Mouse (Mus musculus) spleen, adult 2 months (tissue): ENCODE results near the gene Ly6g6e. TPM values are rescaled to one million over a fixed set of nuclear protein-coding genes. Genes with fewer than 3 reads are reported as not detected.

Source experiments
- DNase-seq, 2 experiments: peaks; one replicate each; pipeline versions ENCODE4 v3.0.0 to v3.0.0-alpha.2; 2012 to 2021; ENCODE audit warnings: low spot score in 2 of 2, low read depth in 1 of 2
- H3K27ac ChIP-seq: fragments of 200-500 bp; 2 replicates; pipeline ENCODE4 v1.5.1; 2012; ENCODE audit warnings: low read length, inconsistent platforms; ENCODE audit not compliant: insufficient read depth
- H3K27me3 ChIP-seq: fragments of 200-500 bp; 2 replicates; pipeline ENCODE4 v1.6.1; 2012; ENCODE audit warnings: mild to moderate bottlenecking, moderate library complexity, low read length, inconsistent platforms; ENCODE audit not compliant: control insufficient read depth, insufficient read depth
- H3K36me3 ChIP-seq: fragments of 200-500 bp; 2 replicates; pipeline ENCODE4 v1.6.1; 2012; ENCODE audit warnings: mild to moderate bottlenecking, low read length, inconsistent platforms; ENCODE audit not compliant: control insufficient read depth, insufficient read depth
- H3K4me1 ChIP-seq: fragments of 200-500 bp; 2 replicates; pipeline ENCODE4 v1.6.1; 2011; ENCODE audit warnings: inconsistent platforms; ENCODE audit not compliant: control insufficient read depth, insufficient read depth, insufficient read length
- H3K4me3 ChIP-seq: fragments of 200-500 bp; 2 replicates; pipeline ENCODE4 v1.5.1; 2011; ENCODE audit warnings: mild to moderate bottlenecking, inconsistent platforms; ENCODE audit not compliant: insufficient read depth, insufficient read length; ENCODE audit errors: extremely low read depth
- CTCF ChIP-seq: fragments of 200-500 bp; IDR thresholded peaks from 2 replicates; pipeline ENCODE4 v1.5.1; 2011; ENCODE audit warnings: mild to moderate bottlenecking, inconsistent platforms; ENCODE audit not compliant: insufficient read depth, insufficient read length, insufficient replicate concordance; ENCODE audit errors: extremely low read depth
- POLR2A ChIP-seq: fragments of 200-500 bp; IDR thresholded peaks from 2 replicates; pipeline ENCODE4 v1.6.1; 2011; ENCODE audit warnings: low read depth, low read length, inconsistent platforms
- WGBS: fragments of 180-500 bp; shearing (Covaris S2); methylation state at CpG from one replicate; pipeline ENCODE4 v1.1.7; 2018; 5-methylcytosine and 5-hydroxymethylcytosine counted together
- polyA plus RNA-seq: library from polyadenylated mRNA; depleted of rRNA; stranded (reverse); fragments of >200 nt; gene quantifications from 2 replicates; pipeline ENCODE4 v1.2.3, GENCODE M21; 2012; rRNA removed

Ly6g6e gene
- polyA plus RNA-seq, 1 experiment = 0.39 TPM

DNA sequence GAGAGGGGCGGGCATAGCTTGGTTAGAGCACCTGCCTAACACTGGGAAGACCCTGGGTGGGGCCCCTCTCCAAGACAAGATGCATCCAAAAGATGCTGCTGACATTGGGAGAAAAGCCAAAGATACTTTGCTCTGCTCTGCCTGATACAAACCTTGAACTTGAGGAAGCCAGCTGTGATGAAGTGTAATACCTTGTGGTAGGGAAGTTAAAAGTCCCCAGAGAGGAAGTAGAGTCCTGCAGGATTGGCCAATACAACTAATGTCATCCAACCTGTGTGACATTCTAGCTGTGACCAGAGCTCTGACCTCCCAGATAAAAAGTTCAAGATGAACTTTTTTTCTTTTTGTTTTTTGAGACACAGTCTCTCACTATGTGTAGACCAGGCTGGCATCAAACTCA, 48.4 kb downstream of the Ly6g6e start:
- H3K4me1 ChIP-seq = peaks cover 15% of the 10 kb centered on the region
- WGBS = 93% methylated on average over 1 of the region's 1 CpGs
- H3K27ac ChIP-seq = no peak overlapping the region
- TF ChIP-seq POLR2A (no peak), CTCF (no peak)
- no peaks in the 10 kb centered on the region for H3K27me3 ChIP-seq
- H3K36me3 ChIP-seq = peaks cover 8% of the 10 kb centered on the region; the same call in 1 of the 2 replicates
- no peak overlapping the region for H3K4me3 ChIP-seq
- no peak for DNase-seq

DNA sequence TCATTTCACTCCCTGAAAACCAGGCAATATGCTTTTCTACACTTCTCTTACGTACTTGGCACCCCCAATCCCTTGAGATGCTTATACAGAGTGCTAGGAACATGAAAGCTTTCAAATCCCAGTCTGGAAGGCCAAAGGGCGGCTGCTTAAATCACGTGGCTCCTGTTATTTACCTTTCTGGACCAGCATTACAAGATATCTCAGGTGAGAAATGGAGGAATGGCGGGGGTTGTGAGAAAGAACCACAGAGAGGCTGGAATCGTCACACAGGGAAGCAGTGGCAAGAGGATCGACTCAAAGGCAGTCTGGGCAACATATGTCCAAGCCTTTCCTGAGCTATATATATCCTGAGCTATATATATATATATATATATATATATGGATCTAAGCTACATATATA, 48.9 kb downstream of the Ly6g6e start:
- H3K27ac ChIP-seq = no peak overlapping the region
- H3K4me1 ChIP-seq = peaks cover 11% of the 10 kb centered on the region
- no peaks in the 10 kb centered on the region for H3K27me3 ChIP-seq
- peak overlapping the region; percentile 81; the same call in 1 of the 2 replicates for H3K4me3 ChIP-seq
- H3K36me3 ChIP-seq = peaks cover 8% of the 10 kb centered on the region; the same call in 1 of the 2 replicates
- no peak for TF ChIP-seq POLR2A
- no peak for TF ChIP-seq CTCF
- 52% methylated on average over 6 of the region's 6 CpGs for WGBS
- DNase-seq = no peak

DNA sequence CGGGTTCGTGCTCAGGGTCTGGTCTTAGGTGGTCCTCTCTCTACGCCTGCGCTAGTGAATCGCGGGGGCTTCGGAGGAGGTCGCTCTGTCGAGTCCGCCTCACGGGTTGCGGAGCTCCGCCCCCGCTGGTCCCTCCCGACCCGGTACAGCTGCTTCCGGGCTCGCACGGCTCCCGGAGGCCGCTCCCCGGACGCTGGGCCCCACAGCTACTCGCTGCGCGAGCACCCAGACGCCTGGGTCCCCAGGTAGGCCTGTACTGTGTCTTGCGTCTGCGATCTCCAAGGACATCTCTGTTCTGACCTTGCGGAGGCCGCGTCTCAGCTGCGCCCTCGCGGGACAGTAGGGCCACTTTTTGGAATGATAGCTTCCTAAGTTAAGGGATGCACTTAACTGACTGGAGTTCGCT, 49.5 kb downstream of the Ly6g6e start, which contains the start of gene D17H6S53E:
TSS of gene D17H6S53E (plus strand) at position 168 of the 406 bp plus-strand sequence.
- H3K4me1 ChIP-seq = peaks cover 11% of the 10 kb centered on the region
- TF ChIP-seq CTCF (no peak), POLR2A (peak; percentile 81)
- DNase-seq = peak in 1 of 2 experiments; percentile 76
- WGBS = under 1% methylated on average over 36 of the region's 36 CpGs
- H3K27ac ChIP-seq = peak within 1 kb of the TSS; percentile 74
- no peaks in the 10 kb centered on the region for H3K27me3 ChIP-seq
- H3K36me3 ChIP-seq = peaks cover 8% of the 10 kb centered on the region; the same call in 1 of the 2 replicates
- peak within 1 kb of the TSS; percentile 81 for H3K4me3 ChIP-seq

DNA sequence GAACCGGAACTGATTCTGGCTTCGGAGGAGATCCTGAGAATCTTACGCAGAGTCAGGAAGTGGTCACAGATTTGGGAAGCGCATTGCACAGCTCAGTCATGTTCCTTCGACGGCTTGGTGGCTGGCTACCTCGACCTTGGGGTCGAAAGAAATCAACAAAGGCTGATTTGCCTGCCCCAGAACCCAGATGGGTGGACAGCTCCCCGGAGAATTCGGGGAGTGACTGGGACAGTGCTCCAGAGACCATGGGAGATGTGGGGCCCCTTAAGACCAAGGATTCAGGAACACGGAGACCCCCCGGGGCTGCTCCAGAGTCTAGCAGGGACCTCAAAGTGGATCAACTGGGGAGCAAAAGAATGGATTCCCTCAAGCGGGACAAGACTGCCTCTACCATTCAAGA, 50.3 kb downstream of the Ly6g6e start:
- no peak for DNase-seq
- Histone ChIP-seq H3K4me3 (peak overlapping the region; percentile 81), H3K4me1 (peaks cover 11% of the 10 kb centered on the region), H3K27ac (peak overlapping the region; percentile 74), H3K27me3 (no peaks in the 10 kb centered on the region), H3K36me3 (peaks cover 8% of the 10 kb centered on the region; the same call in 1 of the 2 replicates)
- 37% methylated on average over 13 of the region's 13 CpGs for WGBS
- TF ChIP-seq POLR2A (no peak), CTCF (no peak)

Other genes with a start within 250 kb of the Ly6g6e start
- gene Stk19, start 240.0 kb upstream of the Ly6g6e start, polyA plus RNA-seq = 31.6 and 37.7 TPM in 2 replicates
- gene Dxo, start 239.9 kb upstream of the Ly6g6e start, polyA plus RNA-seq = 54.2 and 68.3 TPM in 2 replicates
- gene Skiv2l, start 226.7 kb upstream of the Ly6g6e start, polyA plus RNA-seq = 81.7 and 110 TPM in 2 replicates
- gene Nelfe, start 226.5 kb upstream of the Ly6g6e start, polyA plus RNA-seq = 14.1 and 15.0 TPM in 2 replicates
- 22.8 and 25.3 TPM in 2 replicates for gene Cfb, start 214.4 kb upstream of the Ly6g6e start, polyA plus RNA-seq
- 12.0 and 13.1 TPM in 2 replicates for gene Zbtb12, start 197.4 kb upstream of the Ly6g6e start, polyA plus RNA-seq
- gene Gm20547, start 194.9 kb upstream of the Ly6g6e start, polyA plus RNA-seq = 0.04 TPM in 1 of 2 replicates, not detected in the other
- gene C2, start 178.6 kb upstream of the Ly6g6e start, polyA plus RNA-seq = 15.9 and 16.0 TPM in 2 replicates
- gene Ehmt2, start 178.4 kb upstream of the Ly6g6e start, polyA plus RNA-seq = 200 and 246 TPM in 2 replicates
- gene Slc44a4, start 162.4 kb upstream of the Ly6g6e start, polyA plus RNA-seq = 0.05 and 0.08 TPM in 2 replicates
- 45.8 and 47.5 TPM in 2 replicates for gene Neu1, start 145.6 kb upstream of the Ly6g6e start, polyA plus RNA-seq
- gene Hspa1b, start 117.7 kb upstream of the Ly6g6e start, polyA plus RNA-seq = 7.6 and 12.5 TPM in 2 replicates
- not detected in 2 replicates for gene Gm20481, start 107.0 kb upstream of the Ly6g6e start, polyA plus RNA-seq
- gene Hspa1a, start 104.7 kb upstream of the Ly6g6e start, polyA plus RNA-seq = 4.2 and 6.7 TPM in 2 replicates
- gene Hspa1l, start 104.2 kb upstream of the Ly6g6e start, polyA plus RNA-seq = 0.05 and 0.06 TPM in 2 replicates
- gene Lsm2, start 95.0 kb upstream of the Ly6g6e start, polyA plus RNA-seq = 60.7 and 65.2 TPM in 2 replicates
- 489 and 697 TPM in 2 replicates for gene Vars, start 75.9 kb upstream of the Ly6g6e start, polyA plus RNA-seq
- 0.72 and 0.90 TPM in 2 replicates for gene Vwa7, start 60.3 kb upstream of the Ly6g6e start, polyA plus RNA-seq
- 7.3 and 14.7 TPM in 2 replicates for gene Sapcd1, start 48.9 kb upstream of the Ly6g6e start, polyA plus RNA-seq
- gene Msh5, start 30.2 kb upstream of the Ly6g6e start, polyA plus RNA-seq = 8.6 and 9.5 TPM in 2 replicates
- gene Clic1, start 26.9 kb upstream of the Ly6g6e start, polyA plus RNA-seq = 123 and 134 TPM in 2 replicates
- gene Ddah2, start 17.9 kb upstream of the Ly6g6e start, polyA plus RNA-seq = 18.4 and 18.9 TPM in 2 replicates
- gene Ly6g6c, start 11.5 kb upstream of the Ly6g6e start, polyA plus RNA-seq = 0.47 and 0.59 TPM in 2 replicates
- 4.8 and 5.6 TPM in 2 replicates for gene Mpig6b, start 10.7 kb upstream of the Ly6g6e start, polyA plus RNA-seq
- gene Ly6g6d, start 1.2 kb downstream of the Ly6g6e start, polyA plus RNA-seq = 1.3 and 1.8 TPM in 2 replicates
- gene Ly6g6f, start 8.7 kb downstream of the Ly6g6e start, polyA plus RNA-seq = 7.8 and 9.7 TPM in 2 replicates
- 119 and 154 TPM in 2 replicates for gene Abhd16a, start 12.4 kb downstream of the Ly6g6e start, polyA plus RNA-seq
- not detected in 2 replicates for gene Ly6g5c, start 31.4 kb downstream of the Ly6g6e start, polyA plus RNA-seq
- 2.4 and 2.9 TPM in 2 replicates for gene Ly6g5b, start 38.5 kb downstream of the Ly6g6e start, polyA plus RNA-seq
- gene Gpank1, start 44.6 kb downstream of the Ly6g6e start, polyA plus RNA-seq = 20.9 and 29.9 TPM in 2 replicates
- 176 and 238 TPM in 2 replicates for gene Csnk2b, start 45.2 kb downstream of the Ly6g6e start, polyA plus RNA-seq
- 6.8 and 10.0 TPM in 2 replicates for gene D17H6S53E, start 49.5 kb downstream of the Ly6g6e start, polyA plus RNA-seq
- 0.12 and 0.18 TPM in 2 replicates for gene Apom, start 55.1 kb downstream of the Ly6g6e start, polyA plus RNA-seq
- gene Bag6, start 58.3 kb downstream of the Ly6g6e start, polyA plus RNA-seq = 166 and 202 TPM in 2 replicates
- 362 and 462 TPM in 2 replicates for gene Prrc2a, start 88.0 kb downstream of the Ly6g6e start, polyA plus RNA-seq
- 8.3 and 10.2 TPM in 2 replicates for gene Aif1, start 99.2 kb downstream of the Ly6g6e start, polyA plus RNA-seq
- gene Lst1, start 111.5 kb downstream of the Ly6g6e start, polyA plus RNA-seq = 109 and 112 TPM in 2 replicates
- gene Ltb, start 117.5 kb downstream of the Ly6g6e start, polyA plus RNA-seq = 531 and 756 TPM in 2 replicates
- gene Tnf, start 125.1 kb downstream of the Ly6g6e start, polyA plus RNA-seq = 7.5 and 13.2 TPM in 2 replicates
- gene Lta, start 128.4 kb downstream of the Ly6g6e start, polyA plus RNA-seq = 24.8 and 26.8 TPM in 2 replicates
- 0.34 TPM in 1 of 2 replicates, not detected in the other for gene Gm16181, start 143.9 kb downstream of the Ly6g6e start, polyA plus RNA-seq
- gene Atp6v1g2, start 156.8 kb downstream of the Ly6g6e start, polyA plus RNA-seq = 5.0 TPM in 2 replicates
- gene Nfkbil1, start 158.9 kb downstream of the Ly6g6e start, polyA plus RNA-seq = 16.9 and 29.1 TPM in 2 replicates
- 284 and 323 TPM in 2 replicates for gene Ddx39b, start 164.8 kb downstream of the Ly6g6e start, polyA plus RNA-seq
- gene H2-D1, start 185.8 kb downstream of the Ly6g6e start, polyA plus RNA-seq = 1,148 and 1,488 TPM in 2 replicates
- gene H2-Q1, start 243.5 kb downstream of the Ly6g6e start, polyA plus RNA-seq = not detected in 2 replicates